Mouse (Mus musculus) cerebellum, adult 2 months (tissue): ENCODE measurements around the gene Prr3. TPM values are rescaled to one million over a fixed set of nuclear protein-coding genes. Genes with fewer than 3 reads are reported as not detected.

ENCODE experiments used
- DNase-seq, 2 experiments: peaks; one replicate each; pipeline ENCODE4 v3.0.0; 2021
- H3K27ac ChIP-seq: fragments of 200-500 bp; 2 replicates; pipeline ENCODE4 v1.5.1; 2012; ENCODE audit warnings: low read length, control low read depth, inconsistent platforms; ENCODE audit not compliant: insufficient read depth
- H3K27me3 ChIP-seq: fragments of 200-500 bp; 2 replicates; pipeline ENCODE4 v1.6.1; 2012; ENCODE audit warnings: inconsistent platforms, mild to moderate bottlenecking, low read length, moderate library complexity; ENCODE audit not compliant: control insufficient read depth, insufficient read depth
- H3K4me1 ChIP-seq: fragments of 200-500 bp; 2 replicates; pipeline ENCODE4 v1.6.1; 2011; ENCODE audit warnings: low read length; ENCODE audit not compliant: control insufficient read depth, insufficient read depth
- H3K4me3 ChIP-seq: fragments of 200-500 bp; replicated peaks from 2 replicates; pipeline ENCODE3; 2011; ENCODE audit warnings: mild to moderate bottlenecking, low read depth, low read length, control low read depth; ENCODE audit not compliant: insufficient read depth
- CTCF ChIP-seq: fragments of 200-500 bp; IDR thresholded peaks from 2 replicates; pipeline ENCODE4 v1.5.1; 2011; ENCODE audit warnings: low read depth, mild to moderate bottlenecking, control low read depth, low read length, moderate library complexity, borderline replicate concordance; ENCODE audit not compliant: insufficient read depth
- POLR2A ChIP-seq: fragments of 200-500 bp; IDR thresholded peaks from 2 replicates; pipeline ENCODE4 v1.6.1; 2011; ENCODE audit warnings: low read length, control low read depth, borderline replicate concordance; ENCODE audit not compliant: insufficient read depth
- WGBS: fragments of 180-500 bp; shearing (Covaris S2); methylation state at CpG from one replicate; pipeline ENCODE4 v1.1.7; 2018; 5-methylcytosine and 5-hydroxymethylcytosine counted together
- polyA plus RNA-seq: library from polyadenylated mRNA; depleted of rRNA; stranded (reverse); fragments of >200 nt; gene quantifications from 2 replicates; pipeline ENCODE4 v1.2.3, GENCODE M21; 2012

Gene Prr3
- polyA plus RNA-seq, 1 experiment: 42.6 TPM

- no peak for TF ChIP-seq CTCF
- no peak for TF ChIP-seq POLR2A
- Histone ChIP-seq H3K27ac (no peak overlapping the region), H3K4me3 (no peak overlapping the region), H3K4me1 (peaks cover 2% of the 10 kb centered on the region; the same call in 1 of the 2 replicates), H3K27me3 (no peaks in the 10 kb centered on the region)
- 93% methylated on average over 7 of the region's 7 CpGs for WGBS
- DNase-seq: no peak
Observed at GRCm38 (mm10) chr17:36003331-36003730, 23.3 kb upstream of the Prr3 start.

- H3K27me3 ChIP-seq: no peaks in the 10 kb centered on the region
- TF ChIP-seq POLR2A: no peak
- TF ChIP-seq CTCF: no peak
- no peak for DNase-seq
- H3K4me3 ChIP-seq: no peak overlapping the region
- H3K27ac ChIP-seq: no peak overlapping the region
- peaks cover 2% of the 10 kb centered on the region; the same call in 1 of the 2 replicates for H3K4me1 ChIP-seq
- WGBS: 98% methylated on average over 6 of the region's 6 CpGs
Observed at GRCm38 (mm10) chr17:36001966-36002365, 21.9 kb upstream of the Prr3 start.

- Histone ChIP-seq H3K4me1 (peaks cover 2% of the 10 kb centered on the region), H3K27me3 (no peaks in the 10 kb centered on the region), H3K4me3 (no peak overlapping the region), H3K27ac (no peak overlapping the region)
- TF ChIP-seq POLR2A (no peak), CTCF (no peak)
- WGBS: 87% methylated on average over 12 of the region's 12 CpGs
- no peak for DNase-seq
Observed at GRCm38 (mm10) chr17:36001121-36001897, 21.3 kb upstream of the Prr3 start.

- Histone ChIP-seq H3K27ac (no peak overlapping the region), H3K4me1 (peaks cover 2% of the 10 kb centered on the region), H3K27me3 (no peaks in the 10 kb centered on the region), H3K4me3 (no peak overlapping the region)
- 71% methylated on average over 4 of the region's 4 CpGs for WGBS
- TF ChIP-seq CTCF (no peak), POLR2A (no peak)
- DNase-seq: no peak
Observed at GRCm38 (mm10) chr17:36000349-36000748, 20.3 kb upstream of the Prr3 start.

- WGBS: 71% methylated on average over 7 of the region's 7 CpGs
- Histone ChIP-seq H3K27me3 (no peaks in the 10 kb centered on the region), H3K27ac (no peak overlapping the region), H3K4me3 (no peak overlapping the region), H3K4me1 (no peaks in the 10 kb centered on the region; the same call in 1 of the 2 replicates)
- no peak for TF ChIP-seq POLR2A
- TF ChIP-seq CTCF: no peak
- no peak for DNase-seq
Observed at GRCm38 (mm10) chr17:35999356-35999755, 19.3 kb upstream of the Prr3 start.

- Histone ChIP-seq H3K4me3 (no peak overlapping the region), H3K4me1 (no peaks in the 10 kb centered on the region; the same call in 1 of the 2 replicates), H3K27me3 (no peaks in the 10 kb centered on the region), H3K27ac (no peak overlapping the region)
- DNase-seq: no peak
- TF ChIP-seq POLR2A (no peak), CTCF (no peak)
- WGBS: 69% methylated on average over 6 of the region's 6 CpGs
Observed at GRCm38 (mm10) chr17:35998545-35999305, 18.7 kb upstream of the Prr3 start.

GRCm38 (mm10) chr17:35997713-35998510 lies 17.9 kb upstream of the Prr3 start:
- H3K4me1 ChIP-seq: no peaks in the 10 kb centered on the region; the same call in 1 of the 2 replicates
- no peaks in the 10 kb centered on the region for H3K27me3 ChIP-seq
- TF ChIP-seq CTCF: no peak
- no peak for TF ChIP-seq POLR2A
- 57% methylated on average over 12 of the region's 12 CpGs for WGBS
- no peak overlapping the region for H3K27ac ChIP-seq
- H3K4me3 ChIP-seq: no peak overlapping the region
- DNase-seq: no peak
